Mouse (Mus musculus) heart, embryonic 16.5 days (tissue): ENCODE measurements around the gene Fhdc1. TPM values are rescaled to one million over a fixed set of nuclear protein-coding genes. Genes with fewer than 3 reads are reported as not detected.

Experiments
- ATAC-seq: fragments of 200-750 bp; cut with Nextera tagmentation; replicated peaks from 2 replicates; pipeline ENCODE4 v1.8.0; 2017; ENCODE audit warnings: moderate number of reproducible peaks; ENCODE audit not compliant: insufficient read depth, low FRiP score; ENCODE audit errors: extremely low read depth
- H3K27ac ChIP-seq: fragments of 300-500 bp; sonication (generic); 2 replicates; pipeline ENCODE4 v1.5.1; 2014; ENCODE audit warnings: mild to moderate bottlenecking, low read length, control low read depth, moderate library complexity
- H3K27me3 ChIP-seq: fragments of 300-500 bp; sonication (generic); 2 replicates; pipeline ENCODE4 v1.6.1; 2014; ENCODE audit warnings: low read length, mixed read lengths; ENCODE audit not compliant: control insufficient read depth, insufficient read depth
- H3K36me3 ChIP-seq: fragments of 300-500 bp; sonication (generic); 2 replicates; pipeline ENCODE4 v1.6.1; 2014; ENCODE audit not compliant: control insufficient read depth, insufficient read depth
- H3K4me1 ChIP-seq: fragments of 300-500 bp; sonication (generic); 2 replicates; pipeline ENCODE4 v1.6.1; 2014; ENCODE audit warnings: low read length, mixed read lengths; ENCODE audit not compliant: control insufficient read depth, insufficient read depth
- H3K4me2 ChIP-seq: fragments of 300-500 bp; sonication (generic); 2 replicates; pipeline ENCODE4 v1.6.1; 2014; ENCODE audit warnings: low read depth, mild to moderate bottlenecking, control low read depth, low read length
- H3K4me3 ChIP-seq: fragments of 300-500 bp; sonication (generic); 2 replicates; pipeline ENCODE4 v1.5.1; 2014; ENCODE audit warnings: mild to moderate bottlenecking, control low read depth, low read length
- H3K9ac ChIP-seq: fragments of 300-500 bp; sonication (generic); 2 replicates; pipeline ENCODE4 v1.6.1; 2014; ENCODE audit warnings: low read length, control low read depth
- H3K9me3 ChIP-seq: fragments of 300-500 bp; sonication (generic); replicated peaks from 2 replicates; pipeline ENCODE4 v1.6.1; 2016; ENCODE audit warnings: low read length; ENCODE audit not compliant: control insufficient read depth
- WGBS: fragments of 180-500 bp; shearing (Covaris S2); extraction: QIAGEN DNeasy Blood & Tissue Kit; methylation state at CpG from one replicate; pipeline ENCODE4 v1.1.7; 2014; 5-methylcytosine and 5-hydroxymethylcytosine counted together
- polyA plus RNA-seq: library from polyadenylated mRNA; unstranded; fragments of >200 nt; fragmentation: Nextera tagmentation; extraction: Ambion mirVana; gene quantifications from 2 replicates; pipeline ENCODE4 v1.2.1, GENCODE M21; 2015

The Fhdc1 gene
- polyA plus RNA-seq, 1 experiment from 2014 or later = 1.7 TPM

DNA sequence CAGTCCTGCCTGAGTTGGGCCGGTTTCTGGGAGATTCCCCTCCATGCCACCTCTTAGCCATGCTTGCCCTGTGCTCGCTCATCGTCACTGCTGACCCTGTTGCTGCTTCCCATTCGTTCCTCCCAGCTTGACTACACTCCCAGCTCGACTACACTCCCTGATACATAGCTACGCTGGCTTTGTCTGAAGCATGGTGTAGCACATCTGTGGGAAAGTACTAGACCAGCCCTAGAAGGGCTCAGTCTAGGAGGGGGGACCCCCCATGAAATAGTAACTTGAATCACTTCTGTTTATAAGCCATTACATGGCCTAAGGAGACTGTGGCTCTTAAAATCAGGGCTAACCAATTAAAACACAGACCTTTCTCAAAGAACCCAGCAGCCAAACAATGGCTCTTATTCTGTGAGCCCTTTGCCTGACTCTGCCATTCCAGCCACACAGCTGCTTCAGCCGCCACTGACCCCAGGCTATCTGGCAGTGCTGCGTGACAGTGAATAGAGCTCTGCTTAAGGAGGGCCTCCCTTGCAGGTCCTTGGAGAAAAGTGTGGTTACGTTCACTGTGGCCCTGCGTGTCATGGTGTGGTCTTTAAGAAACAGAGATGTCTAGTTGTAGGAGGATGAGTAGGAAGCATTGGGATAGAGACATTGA lies 47.3 kb downstream of the Fhdc1 start:
- Histone ChIP-seq H3K27ac (no peak overlapping the region), H3K4me1 (peaks cover 13% of the 10 kb centered on the region), H3K27me3 (no peaks in the 10 kb centered on the region), H3K9ac (no peak overlapping the region), H3K9me3 (no peaks in the 10 kb centered on the region), H3K4me3 (no peak overlapping the region), H3K4me2 (no peak overlapping the region), H3K36me3 (no peaks in the 10 kb centered on the region)
- no peak for ATAC-seq
- WGBS = 81% methylated on average over 10 of the region's 10 CpGs

DNA sequence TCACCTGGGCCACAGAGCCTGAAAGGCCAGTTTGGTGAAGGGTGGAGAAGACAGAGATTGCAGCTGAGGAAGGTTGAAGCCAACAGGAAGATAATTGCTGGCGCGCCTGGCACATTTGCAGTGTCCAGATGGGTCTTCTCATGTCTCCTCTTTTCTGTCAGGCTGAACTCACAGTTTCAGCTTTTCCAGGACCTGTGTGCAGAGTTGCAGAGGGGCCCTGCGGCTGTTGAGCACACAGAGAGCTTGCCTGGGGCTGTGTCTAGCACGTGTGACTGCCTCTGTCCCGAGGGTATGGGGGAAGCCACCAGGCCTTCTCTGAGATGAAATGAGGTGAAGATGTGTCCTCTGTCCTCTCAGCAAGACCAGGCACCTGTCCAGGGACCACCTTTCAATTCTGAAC lies 49.0 kb downstream of the Fhdc1 start:
- peaks cover 13% of the 10 kb centered on the region for H3K4me1 ChIP-seq
- H3K27ac ChIP-seq = no peak overlapping the region
- H3K9me3 ChIP-seq = no peaks in the 10 kb centered on the region
- 69% methylated on average over 5 of the region's 5 CpGs for WGBS
- H3K4me2 ChIP-seq = no peak overlapping the region
- H3K36me3 ChIP-seq = no peaks in the 10 kb centered on the region
- ATAC-seq = no peak
- H3K27me3 ChIP-seq = no peaks in the 10 kb centered on the region
- no peak overlapping the region for H3K4me3 ChIP-seq
- no peak overlapping the region for H3K9ac ChIP-seq

DNA sequence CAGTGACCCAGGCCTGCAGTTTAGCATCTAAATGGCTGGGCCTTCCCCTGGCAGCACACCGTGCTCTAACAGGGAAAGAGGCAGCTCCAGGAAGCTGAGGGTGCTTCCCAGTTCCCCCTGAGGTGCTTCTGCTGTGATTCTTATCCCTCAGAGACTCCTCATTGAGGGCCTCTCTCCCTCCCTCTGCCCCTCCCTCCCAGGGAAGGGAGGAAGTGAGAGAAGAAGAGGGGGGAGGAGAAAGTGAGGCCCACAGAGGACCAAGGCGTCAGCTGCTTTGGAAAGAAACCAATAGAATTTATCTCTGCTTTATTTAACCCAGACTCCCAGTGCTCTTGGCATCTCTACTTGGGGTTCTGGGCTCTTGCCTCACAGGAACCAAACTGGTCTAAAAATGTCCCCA lies 50.1 kb downstream of the Fhdc1 start:
- H3K27me3 ChIP-seq = no peaks in the 10 kb centered on the region
- no peak overlapping the region for H3K9ac ChIP-seq
- peaks cover 4% of the 10 kb centered on the region for H3K4me1 ChIP-seq
- H3K4me2 ChIP-seq = no peak overlapping the region
- no peak overlapping the region for H3K27ac ChIP-seq
- H3K4me3 ChIP-seq = no peak overlapping the region
- no peaks in the 10 kb centered on the region for H3K9me3 ChIP-seq
- 37% methylated on average over 2 of the region's 2 CpGs for WGBS
- no peaks in the 10 kb centered on the region for H3K36me3 ChIP-seq
- ATAC-seq = no peak

DNA sequence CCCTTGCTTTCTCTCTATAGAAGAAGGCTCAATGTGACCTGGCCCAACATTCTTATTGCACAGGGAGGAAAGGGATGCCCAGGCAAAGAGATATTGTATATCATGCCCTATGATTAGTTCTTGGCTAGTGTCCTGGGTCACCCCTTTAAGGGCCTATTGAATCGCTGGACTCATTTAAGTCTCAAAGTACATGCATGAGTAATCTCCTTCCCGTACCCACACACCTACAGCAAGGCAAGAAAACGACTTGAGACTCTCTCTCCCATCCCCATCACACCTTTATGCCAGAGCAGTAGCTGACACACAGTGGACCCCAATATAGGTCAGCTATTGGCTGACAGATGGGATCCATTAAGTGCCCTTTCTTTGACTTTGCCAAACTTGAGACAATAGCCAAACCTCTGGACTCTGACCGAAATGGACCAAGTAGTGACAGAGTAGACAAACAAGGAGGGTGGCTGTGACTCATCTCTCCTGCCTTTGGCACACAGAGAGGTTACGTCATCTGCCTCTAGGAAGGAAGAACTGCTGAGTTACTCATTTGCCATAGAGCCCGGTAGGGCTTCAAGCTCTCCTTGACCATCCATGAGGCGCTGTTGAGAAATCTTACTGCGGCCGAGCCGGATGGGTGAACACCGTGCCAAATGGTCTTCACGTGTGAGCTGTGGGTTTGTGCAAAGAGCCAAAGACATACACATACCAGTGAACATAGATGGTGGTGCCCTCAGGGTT lies 51.1 kb downstream of the Fhdc1 start:
- Histone ChIP-seq H3K27me3 (no peaks in the 10 kb centered on the region), H3K4me3 (no peak overlapping the region), H3K4me2 (no peak overlapping the region), H3K9me3 (no peaks in the 10 kb centered on the region), H3K27ac (no peak overlapping the region), H3K9ac (no peak overlapping the region), H3K4me1 (no peaks in the 10 kb centered on the region), H3K36me3 (no peaks in the 10 kb centered on the region)
- WGBS = 85% methylated on average over 12 of the region's 12 CpGs
- ATAC-seq = no peak

DNA sequence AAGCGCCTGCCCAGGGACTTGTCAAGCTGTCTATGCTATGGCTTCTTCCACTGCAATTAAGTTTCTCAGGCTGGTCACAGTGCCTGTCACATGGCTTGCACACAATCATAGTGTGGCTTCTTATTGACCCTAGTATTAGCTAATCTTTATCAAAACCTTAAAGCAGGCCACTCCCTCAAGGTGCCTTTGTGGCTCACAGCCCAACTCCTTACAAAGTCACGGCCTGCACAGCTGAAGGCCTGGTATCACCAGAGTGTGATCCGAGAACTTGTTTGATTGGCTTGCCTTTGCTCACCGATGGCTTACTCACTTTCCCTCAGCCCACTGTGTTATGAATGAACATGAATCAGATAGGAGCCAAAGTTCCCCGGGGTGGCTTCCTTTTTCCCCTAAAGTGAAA lies 52.5 kb downstream of the Fhdc1 start:
- H3K4me2 ChIP-seq = no peak overlapping the region
- ATAC-seq = no peak
- no peak overlapping the region for H3K4me3 ChIP-seq
- H3K36me3 ChIP-seq = no peaks in the 10 kb centered on the region
- H3K4me1 ChIP-seq = no peaks in the 10 kb centered on the region
- no peaks in the 10 kb centered on the region for H3K9me3 ChIP-seq
- no peak overlapping the region for H3K9ac ChIP-seq
- no peak overlapping the region for H3K27ac ChIP-seq
- no peaks in the 10 kb centered on the region for H3K27me3 ChIP-seq
- 79% methylated on average over 5 of the region's 5 CpGs for WGBS

DNA sequence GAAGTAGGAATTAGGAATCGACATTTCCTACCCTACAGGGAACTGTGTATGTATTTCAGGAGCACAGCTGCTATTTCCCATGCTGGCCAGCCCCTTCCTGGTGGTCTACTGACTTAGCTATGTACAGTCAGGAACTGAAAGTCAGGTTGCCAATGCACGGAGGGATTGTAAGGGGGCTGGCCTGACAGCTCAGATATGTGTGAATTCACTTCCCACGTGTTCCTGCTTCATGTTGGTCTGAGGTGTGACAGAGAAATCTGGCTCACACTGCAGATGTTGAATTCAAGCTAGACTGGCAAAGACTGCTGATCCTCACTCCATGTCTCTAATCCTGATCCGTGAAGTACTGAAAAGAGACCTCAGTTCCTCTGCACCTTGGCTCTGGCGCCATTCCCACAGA lies 57.9 kb downstream of the Fhdc1 start:
- no peaks in the 10 kb centered on the region for H3K36me3 ChIP-seq
- H3K4me1 ChIP-seq = no peaks in the 10 kb centered on the region
- 56% methylated on average over 5 of the region's 5 CpGs for WGBS
- H3K27me3 ChIP-seq = no peaks in the 10 kb centered on the region
- H3K9me3 ChIP-seq = no peaks in the 10 kb centered on the region
- H3K27ac ChIP-seq = no peak overlapping the region
- H3K9ac ChIP-seq = no peak overlapping the region
- H3K4me2 ChIP-seq = no peak overlapping the region
- H3K4me3 ChIP-seq = no peak overlapping the region
- no peak for ATAC-seq

DNA sequence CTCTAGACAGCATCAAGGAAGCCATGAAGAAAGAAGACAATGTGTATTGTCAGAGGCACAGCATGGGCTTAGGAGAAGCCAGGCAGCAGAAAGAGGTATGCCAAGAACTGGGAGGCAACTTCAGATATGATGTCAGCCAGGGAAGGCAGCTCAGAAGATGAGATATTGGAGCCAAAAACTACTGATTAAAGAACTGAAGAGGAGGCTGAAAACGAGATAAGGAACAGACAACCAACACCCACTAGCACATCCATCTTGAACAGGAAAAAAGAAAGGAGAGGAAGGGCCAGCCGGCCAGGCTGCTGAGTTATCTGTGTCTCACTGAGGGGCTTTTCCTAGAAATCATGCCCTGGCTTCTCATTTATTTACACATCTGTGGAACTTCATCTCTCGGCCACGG lies 66.4 kb downstream of the Fhdc1 start:
- H3K27me3 ChIP-seq = no peaks in the 10 kb centered on the region
- H3K4me1 ChIP-seq = no peaks in the 10 kb centered on the region
- no peak overlapping the region for H3K9ac ChIP-seq
- H3K27ac ChIP-seq = no peak overlapping the region
- H3K36me3 ChIP-seq = no peaks in the 10 kb centered on the region
- WGBS = 38% methylated on average over 4 of the region's 4 CpGs
- no peak overlapping the region for H3K4me2 ChIP-seq
- no peak for ATAC-seq
- H3K4me3 ChIP-seq = no peak overlapping the region
- H3K9me3 ChIP-seq = no peaks in the 10 kb centered on the region

DNA sequence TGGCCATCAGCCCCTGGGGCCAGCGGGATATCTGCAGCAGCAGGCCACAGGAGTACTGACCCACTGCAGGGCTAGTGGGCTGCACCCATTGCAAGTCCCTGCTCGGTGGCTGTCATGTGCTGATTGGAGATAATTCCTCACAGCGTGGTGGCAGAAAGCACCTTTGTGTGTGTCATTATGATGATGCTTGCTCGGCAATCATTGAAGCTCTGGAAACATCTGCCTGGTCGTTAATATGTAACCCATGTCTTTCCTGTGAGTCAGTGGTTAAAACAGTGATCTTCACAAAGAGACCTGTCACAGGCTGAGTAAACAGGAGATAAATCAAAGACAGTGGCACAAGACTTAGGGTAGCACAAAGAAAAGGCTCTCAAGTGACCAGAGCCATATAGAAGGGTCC lies 67.3 kb downstream of the Fhdc1 start:
- Histone ChIP-seq H3K27me3 (no peaks in the 10 kb centered on the region), H3K9me3 (no peaks in the 10 kb centered on the region), H3K9ac (no peak overlapping the region), H3K4me1 (no peaks in the 10 kb centered on the region), H3K36me3 (no peaks in the 10 kb centered on the region), H3K4me2 (no peak overlapping the region), H3K4me3 (no peak overlapping the region), H3K27ac (no peak overlapping the region)
- no peak for ATAC-seq
- 67% methylated on average over 5 of the region's 5 CpGs for WGBS

DNA sequence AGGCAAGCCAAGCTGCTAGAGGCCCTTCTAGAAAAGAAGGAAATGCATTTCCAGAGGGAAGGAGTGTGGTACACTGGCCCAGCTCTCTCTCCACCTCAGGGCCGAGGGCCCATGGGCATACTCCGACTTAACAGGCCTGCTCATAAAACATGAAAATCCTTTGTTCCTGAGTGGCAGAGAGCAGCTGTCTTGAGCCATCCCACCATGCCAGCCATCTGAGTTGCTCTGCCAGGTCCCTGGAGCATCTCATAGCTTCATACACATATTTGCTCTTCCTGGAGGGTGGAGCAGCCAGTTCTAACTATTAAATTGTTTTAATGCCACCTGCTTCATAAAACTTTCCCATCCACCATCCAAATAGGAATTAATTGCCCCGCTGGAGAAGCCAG lies 70.8 kb downstream of the Fhdc1 start:
- Histone ChIP-seq H3K36me3 (no peaks in the 10 kb centered on the region), H3K27ac (no peak overlapping the region), H3K9me3 (no peaks in the 10 kb centered on the region), H3K4me1 (no peaks in the 10 kb centered on the region), H3K4me2 (no peak overlapping the region), H3K27me3 (no peaks in the 10 kb centered on the region), H3K9ac (no peak overlapping the region), H3K4me3 (no peak overlapping the region)
- WGBS = 86% methylated on average over 3 of the region's 3 CpGs
- ATAC-seq = no peak
